Mouse (Mus musculus) lung, postnatal 4 days (tissue): ENCODE measurements at regions not wholly inside any gene's neighbourhood (a gene's known extent, or its start where the extent isn't known, plus 50 kb on each side); places are given as distances from the start of the nearest gene placed in this dataset.
A peak's percentile ranks its signal among the peaks of the same experiment; 100 is the strongest.

ENCODE experiments used
- DNase-seq, 2 experiments: peaks; one replicate each; pipeline ENCODE4 v3.0.0; 2021

DNA sequence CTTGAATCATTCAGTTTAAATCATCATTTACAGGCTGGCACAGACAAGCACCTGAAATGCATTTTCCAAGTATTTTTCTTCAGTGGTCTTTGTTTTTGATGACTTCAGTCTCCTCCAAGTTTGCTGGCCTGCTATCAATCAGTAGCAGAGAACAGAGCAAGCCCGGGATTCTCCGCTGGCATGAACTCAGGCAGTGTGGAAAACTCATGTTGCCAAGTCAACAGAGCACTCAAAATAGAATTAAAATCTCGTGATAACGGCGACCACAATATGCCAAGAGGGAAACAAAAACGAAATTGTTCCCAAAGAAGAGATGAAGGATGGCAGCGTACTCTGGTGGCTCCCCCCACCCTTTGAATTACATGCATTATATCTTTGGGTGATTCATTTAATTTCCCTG lies 190.9 kb upstream of the Fat4 start:
- peak in 1 of 2 experiments; percentile 29 for DNase-seq

DNA sequence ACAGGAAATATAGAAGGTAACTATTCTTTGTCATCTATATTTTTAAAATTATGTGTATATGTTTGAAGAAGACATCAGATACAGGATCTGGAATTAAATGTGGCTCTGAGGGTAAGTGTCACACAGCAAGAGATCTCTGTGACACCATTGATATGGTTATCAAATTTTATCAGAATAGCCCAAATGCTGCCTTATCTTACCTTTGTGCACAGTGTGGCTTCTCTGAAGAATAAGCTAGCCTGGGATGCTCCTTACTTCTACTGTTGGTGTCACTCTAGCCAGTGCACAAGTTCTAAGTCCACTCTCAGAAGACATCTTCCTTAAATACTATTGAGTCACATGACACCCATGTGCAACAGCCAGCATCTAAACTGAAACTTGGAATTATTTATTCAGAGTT lies 194.0 kb upstream of the Fat4 start:
- DNase-seq = no peak

GRCm38 (mm10) chr3:38684247-38684991 lies 199.8 kb upstream of the Ankrd50 start:
- DNase-seq = no peak

- no peak for DNase-seq
Observed at GRCm38 (mm10) chr3:38663670-38664494, 179.2 kb upstream of the Ankrd50 start.

DNA sequence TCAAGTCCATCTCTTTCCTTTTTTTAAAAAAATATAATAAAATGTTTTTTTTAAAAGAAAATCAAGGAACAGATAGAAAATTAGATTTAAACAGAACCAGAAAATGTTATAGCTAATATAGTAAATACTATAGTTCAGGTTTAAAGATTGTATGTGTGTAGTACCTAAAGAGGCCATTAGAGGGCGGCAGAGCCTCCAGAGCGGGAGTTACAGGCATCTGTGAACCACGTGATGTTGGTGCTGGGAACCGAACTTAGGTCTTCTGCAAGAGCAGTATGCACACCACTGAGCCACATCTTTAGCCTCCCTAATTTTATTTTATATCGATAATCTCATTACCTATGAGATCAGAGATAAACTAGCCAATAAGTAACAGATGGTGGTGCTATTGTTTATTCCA lies 178.4 kb upstream of the Ankrd50 start:
- DNase-seq = no peak

- no peak for DNase-seq
Observed at GRCm38 (mm10) chr3:38656790-38657189, 172.1 kb upstream of the Ankrd50 start.

- no peak for DNase-seq
Observed at GRCm38 (mm10) chr3:38653928-38654327, 169.3 kb upstream of the Ankrd50 start.

DNA sequence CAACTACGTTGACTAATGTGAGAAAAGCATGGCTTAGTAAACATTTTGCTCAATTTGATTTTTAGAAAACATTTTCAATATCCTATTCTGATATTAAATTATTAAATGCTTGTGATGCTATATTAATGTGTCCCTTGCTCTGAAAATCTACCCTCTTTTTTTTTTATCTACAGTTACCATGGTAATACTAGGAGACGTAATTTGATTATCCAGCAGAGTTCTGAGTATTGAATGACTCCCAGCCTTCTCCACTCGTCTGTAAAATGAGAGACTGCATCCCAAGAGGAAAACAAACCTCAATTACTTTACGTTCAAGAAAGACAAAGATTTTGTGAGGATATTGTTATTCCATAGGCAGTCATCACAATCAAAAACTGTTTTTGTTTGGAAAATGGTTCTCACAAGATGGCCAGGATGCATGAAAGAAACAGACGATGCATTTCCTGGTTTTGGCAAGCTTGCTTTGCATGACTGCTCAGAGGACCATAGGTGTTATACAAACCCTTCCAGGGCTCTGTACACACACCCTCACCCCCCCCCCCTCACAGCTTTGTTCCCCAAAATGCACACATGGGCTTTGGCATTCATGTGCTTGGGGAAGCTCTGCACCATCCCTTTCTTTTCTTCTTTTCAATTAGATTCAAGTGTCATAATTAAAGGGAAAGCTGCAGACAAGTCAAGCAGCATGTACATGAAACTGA lies 168.5 kb upstream of the Ankrd50 start:
- no peak for DNase-seq

DNA sequence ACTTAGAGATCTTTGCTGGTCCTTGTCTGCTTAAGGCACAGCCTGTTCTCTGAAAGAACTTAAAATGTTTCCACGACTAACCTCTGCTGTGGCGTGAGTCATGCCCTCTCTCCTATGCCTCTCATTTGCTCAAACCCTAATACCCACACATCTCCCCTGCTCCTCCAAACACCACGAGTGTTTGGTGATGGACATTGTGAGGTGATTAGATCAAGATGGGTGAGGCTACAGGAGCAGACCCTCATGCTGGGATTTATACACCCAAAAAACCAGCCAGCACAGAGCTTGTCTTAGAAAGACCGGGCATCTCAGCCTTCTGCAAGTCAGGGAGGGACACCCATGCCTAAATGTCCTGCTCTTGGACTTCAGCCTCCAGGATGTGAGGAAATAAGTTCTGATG lies 165.5 kb upstream of the Ankrd50 start:
- no peak for DNase-seq

DNA sequence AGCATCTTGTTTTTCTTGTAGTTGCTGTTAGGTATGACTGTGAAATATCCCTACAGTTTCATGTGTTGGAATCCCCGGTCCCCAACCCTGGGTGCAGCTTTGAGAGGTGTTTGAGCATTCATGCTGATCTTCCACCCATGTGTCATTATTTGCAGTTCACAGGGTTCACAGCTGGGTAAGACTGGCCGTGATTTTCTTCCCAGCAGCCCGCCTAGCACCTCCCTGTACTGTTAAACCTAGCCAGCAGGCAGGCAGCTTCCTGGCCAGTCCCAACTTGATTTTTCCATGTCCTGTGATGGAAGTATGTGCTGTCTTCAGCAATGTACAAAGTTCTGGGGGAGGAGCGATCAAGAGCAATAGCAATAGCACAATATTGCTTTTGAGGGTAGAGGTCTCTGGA lies 164.0 kb upstream of the Ankrd50 start:
- DNase-seq = no peak

DNA sequence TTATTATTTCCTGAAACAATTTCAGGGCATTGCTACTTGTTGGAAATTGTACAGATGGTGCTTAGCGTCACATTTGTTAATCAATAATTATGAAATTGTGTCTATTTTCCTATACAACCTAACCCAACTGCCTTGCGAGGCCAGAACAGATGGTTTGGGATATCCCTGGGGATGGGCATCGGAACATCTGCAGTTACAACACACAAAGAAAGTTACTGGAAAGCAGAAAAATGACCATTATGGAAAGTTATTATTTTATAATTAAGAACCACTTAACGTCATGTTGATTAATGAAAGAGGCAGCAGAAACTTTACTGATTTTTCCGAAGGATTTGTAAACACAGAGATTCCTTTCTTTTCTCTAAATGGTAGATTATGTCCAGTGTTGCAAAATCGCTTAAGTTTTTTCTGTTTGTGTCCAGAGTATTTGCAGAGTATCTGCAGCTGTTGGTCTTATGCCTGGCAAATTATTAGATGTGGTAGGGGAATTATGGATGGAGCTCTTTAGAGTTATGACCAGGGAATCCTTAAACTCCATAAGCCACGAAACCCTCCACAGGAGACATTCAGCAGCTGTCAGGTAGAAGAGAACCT lies 163.2 kb upstream of the Ankrd50 start:
- no peak for DNase-seq

- DNase-seq = no peak
Observed at GRCm38 (mm10) chr3:38641733-38642132, 157.1 kb upstream of the Ankrd50 start.

DNA sequence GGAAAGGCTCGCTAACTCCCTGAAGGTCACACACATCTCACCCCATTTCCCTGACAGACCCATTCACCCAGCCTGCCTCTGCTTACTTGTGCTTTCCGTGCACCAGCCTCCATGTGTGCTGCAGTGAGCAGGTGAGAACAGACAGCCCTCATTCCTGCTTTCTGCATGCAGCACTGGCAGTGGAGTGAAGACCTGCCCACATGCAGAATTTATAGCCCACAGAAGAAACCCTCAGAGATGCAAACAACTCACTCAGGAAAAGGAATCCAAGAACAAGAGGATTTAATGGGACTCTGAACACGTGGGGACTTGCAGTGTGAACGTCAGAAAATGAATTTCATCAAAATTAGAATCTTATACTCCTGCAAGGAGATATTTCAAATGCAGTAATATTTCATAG lies 152.2 kb upstream of the Ankrd50 start:
- no peak for DNase-seq

GRCm38 (mm10) chr3:38633347-38633746 lies 148.7 kb upstream of the Ankrd50 start:
- DNase-seq = peak in 1 of 2 experiments; percentile 29

DNA sequence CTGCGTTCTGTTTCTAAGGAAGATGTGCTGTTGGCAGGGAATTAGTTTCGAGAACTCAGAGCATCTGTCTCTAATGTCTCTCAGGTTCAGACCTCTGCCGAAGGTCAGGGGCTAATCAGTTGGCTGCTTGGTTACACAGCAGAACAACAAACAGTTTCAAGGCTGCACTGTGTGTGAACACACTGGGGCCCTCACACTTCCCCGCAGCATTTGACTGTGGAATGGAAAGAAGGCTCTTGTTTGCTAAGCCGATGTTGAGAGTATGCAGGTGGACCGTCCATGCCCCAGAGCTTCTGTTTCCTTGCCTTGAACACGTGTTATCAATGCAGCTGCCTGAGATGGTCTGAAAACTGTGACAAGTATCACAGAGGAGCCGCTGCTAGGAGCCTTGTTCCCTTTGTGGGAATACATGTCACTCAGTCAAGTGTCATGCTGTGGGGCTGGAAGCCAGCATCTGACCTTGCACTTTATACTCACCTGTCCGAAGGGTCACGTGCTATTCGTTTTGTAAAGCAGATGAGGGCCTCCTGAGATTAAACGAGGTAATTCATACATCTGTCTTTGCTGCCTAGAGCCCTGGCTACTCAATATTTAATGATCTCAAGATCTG lies 141.0 kb upstream of the Ankrd50 start:
- no peak for DNase-seq

GRCm38 (mm10) chr3:38617989-38618388 lies 133.3 kb upstream of the Ankrd50 start:
- DNase-seq = no peak

DNA sequence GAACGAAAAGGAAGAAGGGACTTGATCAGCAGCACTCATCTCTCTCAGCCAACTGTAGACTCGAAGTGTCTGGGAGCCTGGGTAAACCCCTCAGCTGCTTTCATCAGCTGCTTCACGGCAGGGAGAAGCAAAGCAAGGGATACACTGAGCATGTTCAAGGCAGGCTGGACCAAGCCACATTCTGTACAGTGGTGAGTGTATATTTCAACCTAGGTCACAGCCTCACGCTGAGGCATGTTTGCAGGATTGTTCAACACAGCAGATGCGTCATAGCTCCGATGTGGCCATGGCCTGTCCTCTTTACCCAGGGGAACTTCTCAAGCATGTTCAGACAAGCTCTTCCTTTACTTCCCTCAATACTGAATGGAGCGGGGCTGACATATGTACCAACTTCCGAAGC lies 132.6 kb upstream of the Ankrd50 start:
- no peak for DNase-seq

DNA sequence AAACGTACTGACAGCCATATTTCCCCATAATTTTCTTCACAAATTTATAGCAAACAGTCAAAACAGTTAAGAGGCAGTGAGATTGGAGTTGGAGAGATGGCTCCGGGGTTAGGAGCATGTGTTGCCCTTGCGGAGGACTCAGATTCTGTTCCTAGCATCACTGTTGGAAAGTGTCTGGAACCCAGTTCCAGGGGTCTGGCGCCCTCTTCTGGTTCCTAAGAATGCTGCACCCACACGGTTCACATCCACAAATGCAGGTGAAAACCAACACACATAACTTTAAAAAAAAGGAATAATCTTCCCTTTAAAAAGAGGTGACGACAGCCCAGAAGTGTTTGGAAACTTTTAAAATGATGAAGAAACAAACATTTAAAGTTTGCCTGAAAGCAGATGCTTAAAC lies 129.1 kb upstream of the Ankrd50 start:
- DNase-seq = no peak

DNA sequence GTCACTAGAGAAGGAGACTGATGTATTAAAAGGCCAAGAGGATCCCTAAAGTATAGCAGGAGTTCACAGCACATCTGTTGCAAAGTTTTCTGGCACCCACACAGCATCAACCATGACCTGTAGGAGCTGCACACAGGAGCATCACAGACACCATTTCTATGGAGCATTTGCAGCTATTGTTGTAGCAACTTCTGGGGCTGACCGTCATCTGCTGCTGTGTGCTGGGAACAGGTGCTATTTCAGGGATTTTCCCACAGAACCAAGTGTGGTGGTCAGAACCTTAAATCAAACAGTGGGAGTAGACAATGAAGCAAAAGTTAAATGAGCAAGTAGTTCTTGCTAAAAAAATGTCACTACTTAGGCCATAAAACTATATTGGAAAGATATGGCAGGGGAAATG lies 106.9 kb upstream of the Ankrd50 start:
- no peak for DNase-seq

- no peak for DNase-seq
Observed at GRCm38 (mm10) chr3:38588966-38589365, 104.3 kb upstream of the Ankrd50 start.

- no peak for DNase-seq
Observed at GRCm38 (mm10) chr3:38585509-38585908, 100.9 kb upstream of the Ankrd50 start.

DNA sequence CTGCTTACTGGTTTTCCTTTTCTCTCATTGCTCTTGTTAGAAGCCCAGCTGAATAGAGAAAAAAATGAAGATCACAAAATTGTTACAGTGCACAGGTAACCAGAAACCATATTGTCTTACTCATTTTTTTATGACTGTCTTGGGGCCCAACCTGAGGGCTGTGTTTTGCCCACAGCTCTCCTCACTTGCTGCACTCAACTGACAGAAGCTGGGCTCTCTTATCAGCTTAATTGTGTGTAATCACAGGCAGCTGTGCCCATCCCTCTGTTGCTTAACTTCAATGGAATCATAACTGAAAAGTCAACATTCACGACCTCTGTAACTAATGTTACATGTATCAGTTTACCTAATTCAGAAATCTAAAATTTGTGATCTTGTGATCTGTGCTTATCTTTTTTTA lies 95.1 kb upstream of the Ankrd50 start:
- DNase-seq = no peak
